Mouse (Mus musculus): ENCODE results near the gene Gadd45a. TPM values are rescaled to one million over a fixed set of nuclear protein-coding genes. Genes with fewer than 3 reads are reported as not detected.
A peak's percentile ranks its signal among the peaks of the same experiment; 100 is the strongest.

Gadd45a gene
- polyA plus RNA-seq, 1 experiment: 381 TPM

GRCm38 (mm10) chr6:67029987-67030386 lies 7.3 kb downstream of the Gadd45a start:
- TF ChIP-seq POLR2AphosphoS2 (IDR thresholded peaks at IDR 0.05; ENCODE audit: insufficient read length, low read depth) (no peak), CEBPB (IDR thresholded peaks at IDR 0.05; ENCODE audit: insufficient read depth, poor library complexity, severe bottlenecking) (peak; percentile 95)
- Histone ChIP-seq H3K4me2 (ENCODE audit: low read depth) (no peak overlapping the region), H3ac (ENCODE audit: control insufficient read depth, insufficient read length) (no peak overlapping the region)

GRCm38 (mm10) chr6:67029312-67029950 lies 7.8 kb downstream of the Gadd45a start:
- no peak overlapping the region for H3K4me3 ChIP-seq
- H3K36me3 ChIP-seq (ENCODE audit: control insufficient read depth, insufficient read depth): peaks cover 2% of the 10 kb centered on the region

More at GRCm38 (mm10) chr6:67029987-67030386, 7.3 kb downstream of the Gadd45a start:
- peaks cover 7% of the 10 kb centered on the region for H3K36me3 ChIP-seq (ENCODE audit: control insufficient read depth, insufficient read depth)
- no peaks in the 10 kb centered on the region for H3K27me3 ChIP-seq (ENCODE audit: control insufficient read depth, insufficient read depth, insufficient read length)
- peaks cover 7% of the 10 kb centered on the region for H3K79me2 ChIP-seq (ENCODE audit: control insufficient read depth, insufficient read depth)
- no peak overlapping the region for H3K4me3 ChIP-seq

DNA sequence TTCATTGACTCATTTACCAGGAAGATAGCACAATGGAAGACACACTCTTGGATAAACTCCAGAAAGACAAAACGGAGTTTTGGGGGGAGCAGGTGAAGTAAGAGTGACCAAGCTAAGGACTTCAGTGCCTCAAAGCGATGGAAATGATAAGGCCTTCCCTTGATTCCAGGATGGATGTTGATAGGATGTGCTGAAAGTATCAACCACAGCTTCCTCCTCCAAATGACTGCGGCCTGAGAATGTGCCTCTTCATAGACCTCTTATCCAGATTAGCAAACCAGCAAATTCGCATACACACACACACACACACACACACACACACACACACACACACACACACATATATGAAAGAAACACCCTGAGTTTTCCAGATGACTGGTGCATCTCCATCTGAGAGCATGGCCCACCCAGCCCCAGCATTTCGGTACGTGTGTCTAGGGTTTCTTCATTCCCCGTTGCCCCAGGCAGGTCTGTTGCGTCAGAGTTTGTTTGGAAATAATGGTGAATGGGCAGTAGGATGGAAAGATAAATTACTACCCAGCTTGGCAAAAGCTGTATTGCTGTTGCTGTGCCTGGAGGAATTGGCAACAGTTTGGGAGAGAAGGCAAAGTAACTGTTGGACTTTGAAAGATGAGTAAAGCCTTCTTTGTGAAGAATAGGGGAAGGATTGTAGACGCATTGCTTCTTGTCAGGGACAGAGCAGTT lies 9.7 kb downstream of the Gadd45a start:
- Histone ChIP-seq H3K36me3 (ENCODE audit: control insufficient read depth, insufficient read depth) (no peaks in the 10 kb centered on the region), H3K4me3 (no peak overlapping the region), H3K4me2 (ENCODE audit: low read depth) (no peak overlapping the region), H3K79me2 (ENCODE audit: control insufficient read depth, insufficient read depth) (no peaks in the 10 kb centered on the region), H3K27me3 (ENCODE audit: control insufficient read depth, insufficient read depth, insufficient read length) (no peaks in the 10 kb centered on the region), H3ac (ENCODE audit: control insufficient read depth, insufficient read length) (no peak overlapping the region)
- TF ChIP-seq MYOD1 (IDR thresholded peaks at IDR 0.05; ENCODE audit: control insufficient read depth in 1 of 3, insufficient read length in 2 of 3, low read depth in 2 of 3) (no peak), TCF12 (IDR thresholded peaks at IDR 0.05; ENCODE audit: insufficient read depth, poor library complexity, severe bottlenecking) (no peak), MYOG (IDR thresholded peaks at IDR 0.05; ENCODE audit: control insufficient read depth in 1 of 3, insufficient read depth in 1 of 3, insufficient read length in 2 of 3, low read depth in 2 of 3) (no peak), CEBPB (IDR thresholded peaks at IDR 0.05; ENCODE audit: insufficient read depth, poor library complexity, severe bottlenecking) (no peak), POLR2A (IDR thresholded peaks at IDR 0.05; ENCODE audit: insufficient read length, low read depth) (no peak), TCF3 (IDR thresholded peaks at IDR 0.05; ENCODE audit: insufficient read length, low read depth) (no peak), E2F4 (IDR thresholded peaks at IDR 0.05; ENCODE audit: insufficient read depth) (no peak), MAX (IDR thresholded peaks at IDR 0.05; ENCODE audit: low read depth) (no peak), USF1 (IDR thresholded peaks at IDR 0.05; ENCODE audit: low read depth) (no peak), REST (IDR thresholded peaks at IDR 0.05; ENCODE audit: insufficient read depth, insufficient read length) (no peak), POLR2AphosphoS2 (IDR thresholded peaks at IDR 0.05; ENCODE audit: insufficient read length, low read depth) (no peak), SRF (IDR thresholded peaks at IDR 0.05; ENCODE audit: control insufficient read depth, insufficient read length, low read depth) (no peak)

More at GRCm38 (mm10) chr6:67029312-67029950, 7.8 kb downstream of the Gadd45a start:
- Histone ChIP-seq H3K4me2 (ENCODE audit: low read depth) (no peak overlapping the region), H3K79me2 (ENCODE audit: control insufficient read depth, insufficient read depth) (peaks cover 2% of the 10 kb centered on the region), H3K27me3 (ENCODE audit: control insufficient read depth, insufficient read depth, insufficient read length) (no peaks in the 10 kb centered on the region), H3ac (ENCODE audit: control insufficient read depth, insufficient read length) (no peak overlapping the region)
- TF ChIP-seq MYOD1 (IDR thresholded peaks at IDR 0.05; ENCODE audit: control insufficient read depth in 1 of 3, insufficient read length in 2 of 3, low read depth in 2 of 3): no peak
- TF ChIP-seq POLR2AphosphoS2 (IDR thresholded peaks at IDR 0.05; ENCODE audit: insufficient read length, low read depth): no peak
- TF ChIP-seq E2F4 (IDR thresholded peaks at IDR 0.05; ENCODE audit: insufficient read depth): no peak
- TF ChIP-seq SRF (IDR thresholded peaks at IDR 0.05; ENCODE audit: control insufficient read depth, insufficient read length, low read depth): no peak
- no peak for TF ChIP-seq CEBPB (IDR thresholded peaks at IDR 0.05; ENCODE audit: insufficient read depth, poor library complexity, severe bottlenecking)
- no peak for TF ChIP-seq POLR2A (IDR thresholded peaks at IDR 0.05; ENCODE audit: insufficient read length, low read depth)
- no peak for TF ChIP-seq MAX (IDR thresholded peaks at IDR 0.05; ENCODE audit: low read depth)
- TF ChIP-seq TCF3 (IDR thresholded peaks at IDR 0.05; ENCODE audit: insufficient read length, low read depth): no peak
- no peak for TF ChIP-seq TCF12 (IDR thresholded peaks at IDR 0.05; ENCODE audit: insufficient read depth, poor library complexity, severe bottlenecking)
- no peak for TF ChIP-seq MYOG (IDR thresholded peaks at IDR 0.05; ENCODE audit: control insufficient read depth in 1 of 3, insufficient read depth in 1 of 3, insufficient read length in 2 of 3, low read depth in 2 of 3)
- no peak for TF ChIP-seq USF1 (IDR thresholded peaks at IDR 0.05; ENCODE audit: low read depth)
- TF ChIP-seq REST (IDR thresholded peaks at IDR 0.05; ENCODE audit: insufficient read depth, insufficient read length): no peak

GRCm38 (mm10) chr6:67026661-67027060 lies 10.6 kb downstream of the Gadd45a start:
- H3K4me2 ChIP-seq (ENCODE audit: low read depth): no peak overlapping the region
- TF ChIP-seq MYOG (IDR thresholded peaks at IDR 0.05; ENCODE audit: control insufficient read depth in 1 of 3, insufficient read depth in 1 of 3, insufficient read length in 2 of 3, low read depth in 2 of 3) (no peak), CEBPB (IDR thresholded peaks at IDR 0.05; ENCODE audit: insufficient read depth, poor library complexity, severe bottlenecking) (no peak), E2F4 (IDR thresholded peaks at IDR 0.05; ENCODE audit: insufficient read depth) (no peak), MYOD1 (IDR thresholded peaks at IDR 0.05; ENCODE audit: control insufficient read depth in 1 of 3, insufficient read length in 2 of 3, low read depth in 2 of 3) (no peak), REST (IDR thresholded peaks at IDR 0.05; ENCODE audit: insufficient read depth, insufficient read length) (no peak)
- no peaks in the 10 kb centered on the region for H3K27me3 ChIP-seq (ENCODE audit: control insufficient read depth, insufficient read depth, insufficient read length)
- H3K36me3 ChIP-seq (ENCODE audit: control insufficient read depth, insufficient read depth): no peaks in the 10 kb centered on the region
- no peak overlapping the region for H3K4me3 ChIP-seq
- no peak overlapping the region for H3ac ChIP-seq (ENCODE audit: control insufficient read depth, insufficient read length)
- H3K79me2 ChIP-seq (ENCODE audit: control insufficient read depth, insufficient read depth): no peaks in the 10 kb centered on the region

DNA sequence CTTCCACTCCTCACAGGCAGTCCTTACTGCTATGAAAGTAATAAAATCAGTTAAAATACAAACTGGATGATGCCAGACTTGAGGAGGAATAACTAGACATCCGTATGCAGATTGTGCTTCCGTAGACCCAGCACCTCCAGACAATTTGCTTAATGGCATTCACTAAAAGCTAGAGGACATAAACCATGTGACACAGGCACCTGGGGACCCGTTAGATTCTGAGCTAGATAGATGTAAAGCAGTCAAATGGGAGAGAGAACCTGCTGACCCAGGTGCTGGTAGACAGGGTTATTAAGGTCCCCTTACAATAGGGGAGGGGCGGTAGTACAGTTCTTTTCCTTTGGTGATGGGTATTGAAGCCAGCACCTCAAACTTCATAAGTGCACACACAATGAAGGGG lies 13.5 kb downstream of the Gadd45a start:
- Histone ChIP-seq H3K36me3 (ENCODE audit: control insufficient read depth, insufficient read depth) (no peaks in the 10 kb centered on the region), H3K4me2 (ENCODE audit: low read depth) (no peak overlapping the region), H3K27me3 (ENCODE audit: control insufficient read depth, insufficient read depth, insufficient read length) (no peaks in the 10 kb centered on the region), H3K79me2 (ENCODE audit: control insufficient read depth, insufficient read depth) (no peaks in the 10 kb centered on the region), H3ac (ENCODE audit: control insufficient read depth, insufficient read length) (no peak overlapping the region), H3K4me3 (no peak overlapping the region)
- TF ChIP-seq POLR2AphosphoS2 (IDR thresholded peaks at IDR 0.05; ENCODE audit: insufficient read length, low read depth) (no peak), E2F4 (IDR thresholded peaks at IDR 0.05; ENCODE audit: insufficient read depth) (no peak), SRF (IDR thresholded peaks at IDR 0.05; ENCODE audit: control insufficient read depth, insufficient read length, low read depth) (no peak), MAX (IDR thresholded peaks at IDR 0.05; ENCODE audit: low read depth) (no peak), TCF12 (IDR thresholded peaks at IDR 0.05; ENCODE audit: insufficient read depth, poor library complexity, severe bottlenecking) (no peak), REST (IDR thresholded peaks at IDR 0.05; ENCODE audit: insufficient read depth, insufficient read length) (no peak)

Data from myocyte (in vitro differentiated cells).